Mouse (Mus musculus) spleen, adult 2 months (tissue): Measurements from ENCODE around the gene Mansc4.

Source experiments
- CTCF ChIP-seq: fragments of 200-500 bp; IDR thresholded peaks from 2 replicates; pipeline ENCODE4 v1.5.1; 2011; ENCODE audit warnings: mild to moderate bottlenecking, inconsistent platforms; ENCODE audit not compliant: insufficient read depth, insufficient read length, insufficient replicate concordance; ENCODE audit errors: extremely low read depth
- POLR2A ChIP-seq: fragments of 200-500 bp; IDR thresholded peaks from 2 replicates; pipeline ENCODE4 v1.6.1; 2011; ENCODE audit warnings: low read depth, low read length, inconsistent platforms

GRCm38 (mm10) chr6:147075808-147076387 lies 10.9 kb downstream of the Mansc4 start:
- TF ChIP-seq CTCF (no peak), POLR2A (no peak)
